Mouse (Mus musculus) lung, adult 2 months (tissue): ENCODE results near the gene Vwa5b1.

ENCODE experiments used
- CTCF ChIP-seq: fragments of 200-500 bp; IDR thresholded peaks from 2 replicates; pipeline ENCODE4 v1.5.1; 2011; ENCODE audit warnings: mild to moderate bottlenecking, low read length, control low read depth; ENCODE audit not compliant: insufficient read depth
- POLR2A ChIP-seq: fragments of 200-500 bp; IDR thresholded peaks from 2 replicates; pipeline ENCODE4 v1.6.1; 2011; ENCODE audit warnings: low read depth, mild to moderate bottlenecking, control low read depth, low read length, borderline replicate concordance; ENCODE audit errors: extremely low read depth

- TF ChIP-seq POLR2A (no peak), CTCF (no peak)
These were observed 44.4 kb upstream of the Vwa5b1 start for GRCm38 (mm10) chr4:138680124-138680523.
